Comparison of ENCODE assay signal across 9 mouse cellular contexts in genomic region chr4:148899927-148900294, GRCm38 (mm10).
DNase-seq lines count a peak whose midpoint lies in the region; ATAC-seq and TF ChIP-seq lines count a peak whose summit lies in the region.
"Had no signal": no experiment of that assay in that cellular context is flagged by ENCODE, and none has a peak within 500 bp of the region (broad histone marks: within the 10 kb centered on the region; RNA-seq: fewer than 3 reads in every experiment).

No protein-coding gene starts in this region.

- WGBS in lung, adult 2 months, result 33% methylated on average over 1 of the region's 1 CpGs
- 10% methylated on average over 1 of the region's 1 CpGs for WGBS in embryonic facial prominence, embryonic 15.5 days
- WGBS in intestine, embryonic 16.5 days, result 10% methylated on average over 1 of the region's 1 CpGs
- WGBS in neural tube, embryonic 12.5 days, result 13% methylated on average over 1 of the region's 1 CpGs

- 0 out of 2 replicates have a peak, but pooled peaks have one; percentile 7 for ATAC-seq in embryonic facial prominence, embryonic 15.5 days (ENCODE audit: insufficient number of reproducible peaks, low FRiP score, low TSS enrichment, low read depth)
- no peak for ATAC-seq in intestine, embryonic 16.5 days
- no peak for ATAC-seq in neural tube, embryonic 12.5 days (ENCODE audit: low FRiP score, low read depth)

- H3K9me3 ChIP-seq in embryonic facial prominence, embryonic 15.5 days (replicated peaks), result no peaks in the 10 kb centered on the region
- no peaks in the 10 kb centered on the region for H3K9me3 ChIP-seq in intestine, embryonic 16.5 days (ENCODE audit: control insufficient read depth, low read length)
- no peaks in the 10 kb centered on the region for H3K9me3 ChIP-seq in neural tube, embryonic 12.5 days

- peak overlapping the region; percentile 99 for H3K4me2 ChIP-seq in embryonic facial prominence, embryonic 15.5 days (replicated peaks)
- H3K4me2 ChIP-seq in intestine, embryonic 16.5 days (ENCODE audit: low read depth, low read length), result peak overlapping the region; percentile 97
- H3K4me2 ChIP-seq in neural tube, embryonic 12.5 days (replicated peaks), result peak overlapping the region; percentile 99

- H3K27ac ChIP-seq in embryonic facial prominence, embryonic 15.5 days (replicated peaks), result peak overlapping the region; percentile 51; the same call in 1 of the 2 replicates
- peak overlapping the region; percentile 69; the same call in 1 of the 2 replicates for H3K27ac ChIP-seq in intestine, embryonic 16.5 days (ENCODE audit: low read length)
- no peak overlapping the region for H3K27ac ChIP-seq in neural tube, embryonic 12.5 days
- H3K27ac ChIP-seq: macrophage had no signal

- peaks cover 84% of the 10 kb centered on the region for H3K27me3 ChIP-seq in embryonic facial prominence, embryonic 15.5 days
- peaks cover 2% of the 10 kb centered on the region for H3K27me3 ChIP-seq in intestine, embryonic 16.5 days (replicated peaks; ENCODE audit: control insufficient read depth, insufficient read depth, low read length)
- peaks cover 93% of the 10 kb centered on the region for H3K27me3 ChIP-seq in neural tube, embryonic 12.5 days (replicated peaks)

- H3K36me3 ChIP-seq in embryonic facial prominence, embryonic 15.5 days, result no peaks in the 10 kb centered on the region
- no peaks in the 10 kb centered on the region for H3K36me3 ChIP-seq in intestine, embryonic 16.5 days (ENCODE audit: control insufficient read depth, insufficient read depth, low read length)
- no peaks in the 10 kb centered on the region for H3K36me3 ChIP-seq in neural tube, embryonic 12.5 days

- DNase-seq in lung, adult 2 months, result no peak
- DNase-seq in lung, postnatal 4 days, result no peak
- DNase-seq in adrenal gland, adult 8-10 months, result no peak
- DNase-seq in ovary, postnatal 36 days (ENCODE audit: low spot score), result no peak
- DNase-seq in adipocyte (ENCODE audit: low spot score), result no peak

- TF ChIP-seq CTCF in lung, adult 2 months (IDR thresholded peaks at IDR 0.05; ENCODE audit: insufficient read depth, low read length), result no peak

- TF ChIP-seq POLR2A in lung, adult 2 months (IDR thresholded peaks at IDR 0.05; ENCODE audit: borderline replicate concordance, extremely low read depth, low read depth, low read length), result no peak

- H3K4me3 ChIP-seq in lung, adult 2 months (replicated peaks; ENCODE audit: extremely low read depth, low read depth, low read length), result peak overlapping the region; percentile 61
- H3K4me3 ChIP-seq in embryonic facial prominence, embryonic 15.5 days (replicated peaks), result peak overlapping the region; percentile 63
- peak overlapping the region; percentile 77 for H3K4me3 ChIP-seq in intestine, embryonic 16.5 days (ENCODE audit: low read length)
- peak overlapping the region; percentile 60 for H3K4me3 ChIP-seq in neural tube, embryonic 12.5 days

- H3K4me1 ChIP-seq in lung, adult 2 months (ENCODE audit: control insufficient read depth, insufficient read depth, low read length), result peaks cover 18% of the 10 kb centered on the region
- H3K4me1 ChIP-seq in embryonic facial prominence, embryonic 15.5 days, result peaks cover 29% of the 10 kb centered on the region
- peaks cover 21% of the 10 kb centered on the region for H3K4me1 ChIP-seq in intestine, embryonic 16.5 days (ENCODE audit: control insufficient read depth, insufficient read depth, low read length)
- H3K4me1 ChIP-seq in neural tube, embryonic 12.5 days, result peaks cover 43% of the 10 kb centered on the region

- no peak overlapping the region for H3K9ac ChIP-seq in embryonic facial prominence, embryonic 15.5 days
- peak overlapping the region; percentile 79 for H3K9ac ChIP-seq in intestine, embryonic 16.5 days (ENCODE audit: low read depth, low read length)
- H3K9ac ChIP-seq in neural tube, embryonic 12.5 days, result peak overlapping the region; percentile 65
